Mouse (Mus musculus) lung, postnatal 0 days (tissue): ENCODE measurements at regions not wholly inside any gene's neighbourhood (a gene's known extent, or its start where the extent isn't known, plus 50 kb on each side); places are given as distances from the start of the nearest gene placed in this dataset.

Experiments
- CTCF ChIP-seq: IDR thresholded peaks from 2 replicates; pipeline ENCODE4 v1.5.1; 2016; ENCODE audit warnings: antibody characterized with exemption, mild to moderate bottlenecking
- EP300 ChIP-seq: IDR thresholded peaks from 2 replicates; pipeline ENCODE4 v1.6.1; 2016; ENCODE audit warnings: antibody characterized with exemption, mild to moderate bottlenecking, control low read depth

DNA sequence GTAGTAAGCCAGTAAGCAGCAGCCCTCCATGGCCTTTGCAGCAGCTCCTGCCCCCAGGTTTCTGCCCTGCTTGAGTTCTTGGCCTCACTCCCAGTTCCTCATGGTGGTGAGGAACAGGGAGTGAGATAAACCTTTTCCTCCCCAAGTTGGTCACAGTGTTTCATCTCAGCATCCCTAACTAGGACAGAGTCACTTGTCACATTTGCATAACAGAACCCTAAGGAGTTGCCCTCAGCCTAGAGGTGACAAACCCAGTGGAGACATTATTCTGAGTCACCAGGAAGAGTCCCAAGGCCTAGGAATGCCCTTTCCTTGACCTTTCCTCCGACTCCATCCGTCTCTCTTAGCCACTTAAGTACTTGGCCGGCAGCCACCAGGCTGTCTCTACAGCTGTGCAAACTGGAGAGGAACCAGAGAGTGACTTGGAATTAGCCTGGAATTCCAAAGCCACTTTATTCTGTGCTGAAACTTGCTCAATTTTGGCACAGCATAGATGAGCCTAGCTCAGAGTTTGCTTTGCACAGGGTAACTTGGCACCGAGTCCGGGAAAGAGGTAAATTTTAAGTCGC is 630.1 kb upstream of the Auts2 start:
- TF ChIP-seq CTCF, result no peak
- TF ChIP-seq EP300, result peak; percentile 93
